In the genomic region with DNA sequence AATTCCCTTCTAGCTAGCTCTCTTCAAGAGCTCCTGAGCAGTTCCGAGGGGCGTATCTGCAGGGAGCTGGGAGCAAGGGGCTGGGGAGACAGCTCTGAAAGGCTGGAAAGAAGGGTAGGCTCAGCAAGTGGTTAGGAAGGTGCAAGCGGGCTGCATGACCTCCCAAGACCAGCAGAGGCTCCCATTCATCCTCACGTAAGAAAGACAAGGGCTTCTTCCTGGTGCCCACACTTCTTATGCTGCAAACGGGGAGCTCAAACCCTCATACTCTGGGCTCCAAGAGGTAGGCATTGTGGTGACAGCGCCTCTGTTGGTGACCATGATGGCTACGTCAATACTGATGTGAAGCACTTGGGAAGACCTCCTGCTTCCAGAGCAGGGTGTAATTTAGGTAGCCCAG, we compare ENCODE assay signal across 16 mouse cellular contexts. TPM values are rescaled to one million over a fixed set of nuclear protein-coding genes. Genes with fewer than 3 reads are reported as not detected.
DNase-seq lines count a peak whose midpoint lies in the region; ATAC-seq and TF ChIP-seq lines count a peak whose summit lies in the region.
"Had no signal": no experiment of that assay in that cellular context is flagged by ENCODE, and none has a peak within 500 bp of the region (broad histone marks: within the 10 kb centered on the region; RNA-seq: fewer than 3 reads in every experiment).

No protein-coding gene starts in this region.

- TF ChIP-seq CTCF in heart, adult 2 months (IDR thresholded peaks at IDR 0.05), result peak; percentile 28

- no peak for DNase-seq in heart, adult 2 months
- no peak for DNase-seq in heart, postnatal 36 days
- DNase-seq in thymus, postnatal 4 days, result peak; percentile 28
- no peak for DNase-seq in thymus, postnatal 36 days
- DNase-seq in induced T-regulatory cell, adult 2 months (ENCODE audit: low read depth), result peak; percentile 6
- no peak for DNase-seq in urinary bladder, postnatal 36 days (ENCODE audit: low spot score in 2 of 2)
- no peak for DNase-seq in layer of hippocampus, adult 11-12 months (ENCODE audit: low spot score)
- DNase-seq: adrenal gland, postnatal 25 days; cerebellum, adult 8-10 months; kidney, postnatal 14 days; thymus, adult 2 months had no signal

- no peak overlapping the region for H3K4me2 ChIP-seq in neural tube, embryonic 15.5 days

- H3K4me3 ChIP-seq in heart, adult 2 months, result no peak overlapping the region
- no peak overlapping the region for H3K4me3 ChIP-seq in neural tube, embryonic 15.5 days (replicated peaks)
- H3K4me3 ChIP-seq: hindbrain, embryonic 10.5 days; myocyte had no signal

- ATAC-seq in neural tube, embryonic 15.5 days (ENCODE audit: low FRiP score), result no peak

- no peak overlapping the region for H3K27ac ChIP-seq in heart, adult 2 months
- H3K27ac ChIP-seq in neural tube, embryonic 15.5 days (replicated peaks), result no peak overlapping the region
- H3K27ac ChIP-seq: hindbrain, embryonic 10.5 days; macrophage had no signal

- WGBS in heart, adult 2 months, result 61% methylated on average over 7 of the region's 7 CpGs
- 57% methylated on average over 7 of the region's 7 CpGs for WGBS in neural tube, embryonic 15.5 days

- intact Hi-C loops in heart, adult 2 months (cut with DNase I), result no loop called here
- intact Hi-C loops in heart, postnatal 36 days (cut with DNase I), result no loop called here

- no peaks in the 10 kb centered on the region for H3K79me2 ChIP-seq in heart, adult 2 months (replicated peaks; ENCODE audit: control insufficient read depth, insufficient read depth, low read length)

- H3K9me3 ChIP-seq in neural tube, embryonic 15.5 days (replicated peaks), result no peaks in the 10 kb centered on the region
- H3K9me3 ChIP-seq: hindbrain, embryonic 10.5 days had no signal

- no peak for TF ChIP-seq POLR2A in heart, adult 2 months (IDR thresholded peaks at IDR 0.05; ENCODE audit: insufficient read depth, low read depth, low read length)

- H3K4me1 ChIP-seq in heart, adult 2 months (ENCODE audit: control insufficient read depth, insufficient read depth, low read length), result peaks cover 1% of the 10 kb centered on the region; the same call in 1 of the 2 replicates
- H3K4me1 ChIP-seq in neural tube, embryonic 15.5 days, result no peaks in the 10 kb centered on the region

- no peaks in the 10 kb centered on the region for H3K36me3 ChIP-seq in heart, adult 2 months (ENCODE audit: control insufficient read depth, insufficient read depth, low read length)
- H3K36me3 ChIP-seq in neural tube, embryonic 15.5 days, result no peaks in the 10 kb centered on the region
- H3K36me3 ChIP-seq: G1E; hindbrain, embryonic 10.5 days had no signal

- H3K27me3 ChIP-seq in heart, adult 2 months (ENCODE audit: control insufficient read depth, insufficient read depth, low read length), result no peaks in the 10 kb centered on the region
- H3K27me3 ChIP-seq in neural tube, embryonic 15.5 days (replicated peaks), result no peaks in the 10 kb centered on the region

- no peak overlapping the region for H3K9ac ChIP-seq in heart, adult 2 months (ENCODE audit: low read depth, low read length)
- no peak overlapping the region for H3K9ac ChIP-seq in neural tube, embryonic 15.5 days (replicated peaks)

- TF ChIP-seq EP300 in heart, adult 2 months (IDR thresholded peaks at IDR 0.05; ENCODE audit: insufficient read depth, low read depth, low read length), result no peak

RNA-seq across cellular contexts. Expression of gene Isca2, which starts 40.7 kb away (rescaled TPM):
- total RNA-seq in heart, adult 2 months (2021), result 10 to 100 TPM; 87.1 to 90.3 TPM
- 91.0 and 133 TPM in 2 replicates for polyA plus RNA-seq in heart, adult 2 months (2012; rRNA removed)
- total RNA-seq in heart, postnatal 36 days (2021), result 10 to 100 TPM; 78.2 to 81.0 TPM
- 134 and 144 TPM in 2 replicates for polyA plus RNA-seq in neural tube, embryonic 15.5 days (2015; fragmentation: Nextera tagmentation; extraction: Ambion mirVana)

RNA-seq across cellular contexts. Expression of gene Npc2, which starts 40.8 kb away (rescaled TPM):
- total RNA-seq in heart, adult 2 months (2021), result 10 to 100 TPM; 27.2 to 27.6 TPM
- polyA plus RNA-seq in heart, adult 2 months (2012; rRNA removed), result 59.5 and 72.3 TPM in 2 replicates
- total RNA-seq in heart, postnatal 36 days (2021), result 10 to 100 TPM; 29.9 to 30.0 TPM
- polyA plus RNA-seq in neural tube, embryonic 15.5 days (2015; fragmentation: Nextera tagmentation; extraction: Ambion mirVana), result 54.1 and 57.7 TPM in 2 replicates

Comparison
In these comparisons a context has a peak if more than half of its experiments do, and no peak if none do; other contexts are left out.
1. DNase-seq: peak in thymus, postnatal 4 days (single experiment) and induced T-regulatory cell, adult 2 months (single experiment); none in heart, adult 2 months (0 of 2), heart, postnatal 36 days (0 of 2), thymus, postnatal 36 days (0 of 2), urinary bladder, postnatal 36 days (0 of 2) and layer of hippocampus, adult 11-12 months (single experiment).